Comparison of ENCODE assay signal across 14 mouse cellular contexts in the genomic region with DNA sequence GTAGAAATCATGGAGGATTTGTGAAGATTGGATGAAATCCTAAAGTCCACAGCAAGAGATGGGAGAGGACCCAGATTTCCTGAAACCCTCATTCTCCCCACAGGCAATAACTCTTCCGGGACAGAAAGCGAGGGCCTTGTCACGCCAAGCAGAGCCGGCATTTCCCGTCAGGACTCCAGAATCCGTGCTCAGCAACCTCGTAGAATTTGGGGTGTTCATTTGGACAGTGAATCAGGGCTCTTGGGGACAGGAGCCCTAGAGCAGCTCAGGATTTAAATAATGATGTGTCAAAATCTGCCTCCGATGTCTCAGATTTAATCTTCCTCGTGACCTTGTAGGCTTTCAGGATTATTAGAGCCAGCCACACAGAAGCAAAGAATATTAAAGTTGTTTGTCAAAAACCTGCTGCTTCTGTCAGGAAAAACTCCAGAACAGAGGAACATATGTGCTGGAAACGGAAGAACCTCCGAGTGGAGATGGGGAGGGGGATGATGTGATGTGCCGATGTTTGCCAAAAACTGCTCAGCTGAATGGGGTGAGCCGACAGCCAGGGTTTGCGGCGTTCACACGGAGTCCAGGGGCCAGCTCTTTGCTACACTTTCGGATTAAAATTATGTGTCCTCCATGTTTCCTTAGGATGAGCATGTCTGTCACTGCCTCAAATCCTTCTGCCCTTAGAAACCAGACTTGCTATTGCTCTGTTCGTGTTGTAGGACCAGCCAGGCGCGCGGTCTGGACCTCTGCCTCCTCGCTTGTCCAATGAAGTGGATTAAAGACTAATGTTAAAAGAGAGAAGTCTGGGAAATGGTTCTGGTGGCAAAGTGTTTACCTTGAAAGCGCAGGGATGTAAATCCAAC.
A peak's percentile ranks its signal among the peaks of the same experiment; 100 is the strongest.
DNase-seq lines count a peak whose midpoint lies in the region; ATAC-seq and TF ChIP-seq lines count a peak whose summit lies in the region.
"Had no signal": no experiment of that assay in that cellular context is flagged by ENCODE, and none has a peak within 500 bp of the region (broad histone marks: within the 10 kb centered on the region; RNA-seq: fewer than 3 reads in every experiment).

No protein-coding gene starts in this region.

- H3K27ac ChIP-seq in hindbrain, embryonic 16.5 days (ENCODE audit: low read depth, low read length) = peak overlapping the region; percentile 45; the same call in 1 of the 2 replicates
- H3K27ac ChIP-seq in hindbrain, embryonic 12.5 days = no peak overlapping the region
- no peak overlapping the region for H3K27ac ChIP-seq in midbrain, postnatal 0 days (ENCODE audit: low read depth, low read length)
- no peak overlapping the region for H3K27ac ChIP-seq in midbrain, embryonic 14.5 days (replicated peaks; ENCODE audit: low read depth, low read length)
- H3K27ac ChIP-seq: kidney, embryonic 15.5 days; limb, embryonic 15.5 days had no signal

- H3K4me1 ChIP-seq in hindbrain, embryonic 16.5 days (ENCODE audit: control insufficient read depth, insufficient read depth, low read depth, low read length) = no peaks in the 10 kb centered on the region
- H3K4me1 ChIP-seq in hindbrain, embryonic 12.5 days = 0 out of 2 replicates have a peak, but pooled peaks cover 6% of the 10 kb centered on the region
- H3K4me1 ChIP-seq in midbrain, postnatal 0 days (ENCODE audit: insufficient read depth, low read length) = no peaks in the 10 kb centered on the region
- no peaks in the 10 kb centered on the region for H3K4me1 ChIP-seq in midbrain, embryonic 14.5 days (ENCODE audit: control insufficient read depth, insufficient read depth, low read length)
- H3K4me1 ChIP-seq: limb, embryonic 15.5 days had no signal

- no peak overlapping the region for H3K4me3 ChIP-seq in hindbrain, embryonic 16.5 days (ENCODE audit: low read length)
- H3K4me3 ChIP-seq in hindbrain, embryonic 12.5 days = no peak overlapping the region
- no peak overlapping the region for H3K4me3 ChIP-seq in midbrain, postnatal 0 days (ENCODE audit: low read depth, low read length)
- H3K4me3 ChIP-seq in midbrain, embryonic 14.5 days (replicated peaks; ENCODE audit: low read depth, low read length) = no peak overlapping the region
- H3K4me3 ChIP-seq: kidney, embryonic 15.5 days; limb, embryonic 15.5 days had no signal

- H3K4me2 ChIP-seq in hindbrain, embryonic 16.5 days (ENCODE audit: low read length) = no peak overlapping the region
- H3K4me2 ChIP-seq in hindbrain, embryonic 12.5 days (replicated peaks) = no peak overlapping the region
- no peak overlapping the region for H3K4me2 ChIP-seq in midbrain, postnatal 0 days (ENCODE audit: low read depth, low read length, poor library complexity, severe bottlenecking)
- H3K4me2 ChIP-seq in midbrain, embryonic 14.5 days (ENCODE audit: low read length) = no peak overlapping the region
- H3K4me2 ChIP-seq: kidney, embryonic 15.5 days; limb, embryonic 15.5 days; lung, embryonic 14.5 days had no signal

- no peak for TF ChIP-seq CTCF in midbrain, postnatal 0 days (IDR thresholded peaks at IDR 0.05)

- no peak overlapping the region for H3K9ac ChIP-seq in hindbrain, embryonic 16.5 days (ENCODE audit: low read depth, low read length)
- H3K9ac ChIP-seq in hindbrain, embryonic 12.5 days = no peak overlapping the region
- no peak overlapping the region for H3K9ac ChIP-seq in midbrain, postnatal 0 days (replicated peaks; ENCODE audit: low read length, poor library complexity, severe bottlenecking)
- no peak overlapping the region for H3K9ac ChIP-seq in midbrain, embryonic 14.5 days (replicated peaks; ENCODE audit: low read length)
- H3K9ac ChIP-seq: kidney, embryonic 15.5 days; limb, embryonic 15.5 days; lung, embryonic 14.5 days had no signal

- peak; percentile 4 for DNase-seq in cerebellum, adult 11 months
- DNase-seq in midbrain, postnatal 0 days (ENCODE audit: low spot score) = peak; percentile 46
- no peak for DNase-seq in midbrain, embryonic 14.5 days
- no peak for DNase-seq in thymus, postnatal 25 days
- no peak for DNase-seq in spleen, adult 18-20 months
- DNase-seq: lung, embryonic 14.5 days; right cerebral cortex, adult 18-20 months; thymus, adult 2 months had no signal

- 64% methylated on average over 23 of the region's 23 CpGs for WGBS in hindbrain, embryonic 16.5 days
- 82% methylated on average over 23 of the region's 23 CpGs for WGBS in hindbrain, embryonic 12.5 days
- WGBS in midbrain, postnatal 0 days = 71% methylated on average over 23 of the region's 23 CpGs
- WGBS in midbrain, embryonic 14.5 days = 75% methylated on average over 23 of the region's 23 CpGs

- H3K27me3 ChIP-seq in hindbrain, embryonic 16.5 days (replicated peaks; ENCODE audit: control insufficient read depth, insufficient read depth, low read length) = no peaks in the 10 kb centered on the region
- H3K27me3 ChIP-seq in hindbrain, embryonic 12.5 days = no peaks in the 10 kb centered on the region
- no peaks in the 10 kb centered on the region for H3K27me3 ChIP-seq in midbrain, postnatal 0 days (ENCODE audit: insufficient read depth, low read length)
- no peaks in the 10 kb centered on the region for H3K27me3 ChIP-seq in midbrain, embryonic 14.5 days (ENCODE audit: control insufficient read depth, insufficient read depth, low read length)
- H3K27me3 ChIP-seq: CH12.LX; kidney, embryonic 15.5 days; limb, embryonic 15.5 days had no signal

- no peaks in the 10 kb centered on the region for H3K36me3 ChIP-seq in hindbrain, embryonic 16.5 days (ENCODE audit: control insufficient read depth, insufficient read depth, low read length)
- H3K36me3 ChIP-seq in hindbrain, embryonic 12.5 days = no peaks in the 10 kb centered on the region
- no peaks in the 10 kb centered on the region for H3K36me3 ChIP-seq in midbrain, postnatal 0 days (ENCODE audit: insufficient read depth, low read length)
- H3K36me3 ChIP-seq in midbrain, embryonic 14.5 days (ENCODE audit: control insufficient read depth, insufficient read depth, low read length) = no peaks in the 10 kb centered on the region
- H3K36me3 ChIP-seq: kidney, embryonic 15.5 days; limb, embryonic 15.5 days had no signal

- no peak for ATAC-seq in cerebellum, adult (ENCODE audit: insufficient number of reproducible peaks, low FRiP score, low TSS enrichment)
- no peak for ATAC-seq in hindbrain, embryonic 16.5 days
- ATAC-seq in hindbrain, embryonic 12.5 days (ENCODE audit: low FRiP score) = no peak
- no peak for ATAC-seq in midbrain, postnatal 0 days (ENCODE audit: low FRiP score)
- ATAC-seq in midbrain, embryonic 14.5 days (ENCODE audit: low FRiP score, low TSS enrichment) = no peak

- no peaks in the 10 kb centered on the region for H3K9me3 ChIP-seq in hindbrain, embryonic 16.5 days (ENCODE audit: control insufficient read depth, low read length)
- H3K9me3 ChIP-seq in hindbrain, embryonic 12.5 days (replicated peaks) = no peaks in the 10 kb centered on the region
- H3K9me3 ChIP-seq in midbrain, postnatal 0 days (ENCODE audit: low read length) = no peaks in the 10 kb centered on the region
- H3K9me3 ChIP-seq in midbrain, embryonic 14.5 days (ENCODE audit: control insufficient read depth, low read length) = no peaks in the 10 kb centered on the region
- H3K9me3 ChIP-seq: kidney, embryonic 15.5 days; limb, embryonic 15.5 days had no signal

Comparison
In these comparisons a context has a peak if more than half of its experiments do, and no peak if none do; other contexts are left out.
1. DNase-seq: peak in cerebellum, adult 11 months (single experiment) and midbrain, postnatal 0 days (single experiment); none in midbrain, embryonic 14.5 days (single experiment), thymus, postnatal 25 days (single experiment) and spleen, adult 18-20 months (0 of 2).